ENCODE assay signal across 12 mouse cellular contexts in the genomic region with DNA sequence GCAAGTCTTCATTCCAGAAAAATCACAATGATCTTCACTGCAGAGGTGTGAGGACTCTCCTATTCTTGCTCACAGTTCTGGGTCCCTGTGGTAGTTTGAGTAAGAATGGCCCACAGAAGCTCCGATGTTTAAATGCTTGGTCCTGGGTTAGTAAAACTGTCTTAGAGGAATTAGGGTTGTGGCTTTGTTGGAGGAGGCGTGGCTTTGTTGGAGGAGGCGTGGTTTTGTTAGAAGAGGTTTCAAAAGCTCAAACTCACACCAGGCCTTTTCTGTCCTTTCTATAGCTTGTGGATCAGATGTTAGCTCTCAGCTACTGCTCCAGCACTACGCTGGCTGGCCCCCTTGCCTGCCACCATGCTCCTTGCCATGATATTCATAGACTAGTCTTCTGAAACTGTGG. TPM values are rescaled to one million over a fixed set of nuclear protein-coding genes. Genes with fewer than 3 reads are reported as not detected.
DNase-seq lines count a peak whose midpoint lies in the region; ATAC-seq and TF ChIP-seq lines count a peak whose summit lies in the region.
"Had no signal": no experiment of that assay in that cellular context is flagged by ENCODE, and none has a peak within 500 bp of the region (broad histone marks: within the 10 kb centered on the region; RNA-seq: fewer than 3 reads in every experiment).

No protein-coding gene starts in this region.

- DNase-seq in kidney, postnatal 0 days (ENCODE audit: low spot score) = peak; percentile 77
- no peak for DNase-seq in kidney, adult 18-20 months
- DNase-seq in thymus, postnatal 14 days = peak; percentile 8
- DNase-seq in thymus, adult 2 months = no peak
- peak; percentile 54 for DNase-seq in induced T-regulatory cell, adult 2 months (ENCODE audit: low read depth)
- no peak for DNase-seq in stomach, postnatal 0 days (ENCODE audit: low spot score)
- DNase-seq in left cerebral cortex, adult 18-20 months (ENCODE audit: low spot score in 2 of 2) = no peak
- no peak for DNase-seq in layer of hippocampus, adult 8-10 months (ENCODE audit: low spot score in 2 of 2)
- DNase-seq: heart, adult 2 months; liver, embryonic 13.5 days had no signal

- peaks cover 8% of the 10 kb centered on the region; the same call in 1 of the 2 replicates for H3K4me1 ChIP-seq in kidney, postnatal 0 days (replicated peaks; ENCODE audit: insufficient read depth, low read length)
- peaks cover 2% of the 10 kb centered on the region for H3K4me1 ChIP-seq in thymus, adult 2 months (replicated peaks; ENCODE audit: control insufficient read depth, insufficient read depth, low read length)
- no peaks in the 10 kb centered on the region for H3K4me1 ChIP-seq in stomach, postnatal 0 days (replicated peaks; ENCODE audit: control insufficient read depth, insufficient read depth)
- H3K4me1 ChIP-seq: liver, embryonic 13.5 days had no signal

- 0 out of 2 replicates have a peak, but pooled peaks have one; percentile 4 for ATAC-seq in kidney, postnatal 0 days (replicated peaks; ENCODE audit: low FRiP score, low read depth)
- ATAC-seq in stomach, postnatal 0 days (ENCODE audit: low FRiP score, low TSS enrichment) = no peak
- ATAC-seq: forebrain, embryonic 16.5 days had no signal

- H3K9me3 ChIP-seq in kidney, postnatal 0 days (replicated peaks; ENCODE audit: low read length) = no peaks in the 10 kb centered on the region
- no peaks in the 10 kb centered on the region for H3K9me3 ChIP-seq in stomach, postnatal 0 days (ENCODE audit: control insufficient read depth, low read length)
- H3K9me3 ChIP-seq: liver, embryonic 13.5 days had no signal

- H3K27me3 ChIP-seq in kidney, postnatal 0 days (ENCODE audit: insufficient read depth, low read length) = no peaks in the 10 kb centered on the region
- no peaks in the 10 kb centered on the region for H3K27me3 ChIP-seq in thymus, adult 2 months (ENCODE audit: control insufficient read depth, insufficient read depth, low read length)
- no peaks in the 10 kb centered on the region for H3K27me3 ChIP-seq in stomach, postnatal 0 days (ENCODE audit: control insufficient read depth, insufficient read depth, low read length)
- H3K27me3 ChIP-seq: liver, embryonic 13.5 days had no signal

- H3K4me3 ChIP-seq in kidney, postnatal 0 days (replicated peaks; ENCODE audit: low read depth, low read length) = no peak overlapping the region
- H3K4me3 ChIP-seq in thymus, adult 2 months (ENCODE audit: control insufficient read depth, insufficient read depth, low read length) = no peak overlapping the region
- H3K4me3 ChIP-seq in stomach, postnatal 0 days (ENCODE audit: low read depth, low read length) = no peak overlapping the region
- H3K4me3 ChIP-seq: heart, adult 2 months; liver, embryonic 13.5 days had no signal

- TF ChIP-seq EP300 in stomach, postnatal 0 days (optimal IDR thresholded peaks at IDR 0.05) = no peak

- H3K9ac ChIP-seq in kidney, postnatal 0 days (ENCODE audit: low read depth, low read length) = no peak overlapping the region
- H3K9ac ChIP-seq in stomach, postnatal 0 days (ENCODE audit: low read length) = no peak overlapping the region
- H3K9ac ChIP-seq: hindbrain, embryonic 14.5 days; liver, embryonic 13.5 days had no signal

- H3K4me2 ChIP-seq in kidney, postnatal 0 days (ENCODE audit: low read length) = peak overlapping the region; percentile 28
- H3K4me2 ChIP-seq in stomach, postnatal 0 days (replicated peaks; ENCODE audit: low read depth) = 0 out of 2 replicates have a peak overlapping the region, but pooled peaks have one; percentile 4
- H3K4me2 ChIP-seq: hindbrain, embryonic 14.5 days; liver, embryonic 13.5 days had no signal

- no peak for TF ChIP-seq POLR2A in thymus, adult 2 months (IDR thresholded peaks at IDR 0.05; ENCODE audit: control insufficient read depth, extremely low read depth, insufficient read depth, low read length, poor library complexity)

- H3K36me3 ChIP-seq in kidney, postnatal 0 days (ENCODE audit: insufficient read depth, low read length) = no peaks in the 10 kb centered on the region
- H3K36me3 ChIP-seq in thymus, adult 2 months (ENCODE audit: control insufficient read depth, insufficient read depth, low read length) = no peaks in the 10 kb centered on the region
- H3K36me3 ChIP-seq in stomach, postnatal 0 days (ENCODE audit: control insufficient read depth, insufficient read depth, low read length) = no peaks in the 10 kb centered on the region
- H3K36me3 ChIP-seq: liver, embryonic 13.5 days had no signal

- no peak overlapping the region for H3K27ac ChIP-seq in kidney, postnatal 0 days
- H3K27ac ChIP-seq in thymus, adult 2 months (ENCODE audit: control insufficient read depth, insufficient read depth, low read length) = no peak overlapping the region
- no peak overlapping the region for H3K27ac ChIP-seq in stomach, postnatal 0 days (replicated peaks)
- H3K27ac ChIP-seq: heart, adult 2 months; hindbrain, embryonic 14.5 days; liver, embryonic 13.5 days had no signal

- no peak for TF ChIP-seq CTCF in kidney, postnatal 0 days (IDR thresholded peaks at IDR 0.05; ENCODE audit: low read depth)
- no peak for TF ChIP-seq CTCF in thymus, adult 2 months (IDR thresholded peaks at IDR 0.05; ENCODE audit: borderline replicate concordance, control insufficient read depth, extremely low read depth, insufficient read depth, low read length, poor library complexity)
- no peak for TF ChIP-seq CTCF in stomach, postnatal 0 days (IDR thresholded peaks at IDR 0.05; ENCODE audit: low read depth)

- WGBS in kidney, postnatal 0 days = 27% methylated on average over 4 of the region's 4 CpGs
- WGBS in thymus, adult 2 months = 33% methylated on average over 4 of the region's 4 CpGs
- WGBS in stomach, postnatal 0 days = 37% methylated on average over 4 of the region's 4 CpGs

RNA-seq across cellular contexts. Expression of a gene that starts 27.6 kb away (rescaled TPM):
- polyA plus RNA-seq in kidney, postnatal 0 days (2015; fragmentation: Nextera tagmentation; extraction: Ambion mirVana) = 0.64 and 1.0 TPM in 2 replicates
- polyA plus RNA-seq in thymus, adult 2 months (2012; rRNA removed) = 0.94 and 1.3 TPM in 2 replicates
- polyA plus RNA-seq in stomach, postnatal 0 days (2015; fragmentation: Nextera tagmentation; extraction: Ambion mirVana) = 3.5 and 4.3 TPM in 2 replicates
- total RNA-seq in left cerebral cortex, adult 18-20 months (2021) = 100 to 1,000 TPM; 171 to 180 TPM
- total RNA-seq in layer of hippocampus, adult 8-10 months (2022) = 100 to 1,000 TPM; 255 to 302 (median 277) TPM

RNA-seq across cellular contexts. Expression of a gene that starts 57.8 kb away (rescaled TPM):
- polyA plus RNA-seq in kidney, postnatal 0 days (2015; fragmentation: Nextera tagmentation; extraction: Ambion mirVana) = 69.8 and 75.3 TPM in 2 replicates
- polyA plus RNA-seq in thymus, adult 2 months (2012; rRNA removed) = 49.6 and 57.3 TPM in 2 replicates
- polyA plus RNA-seq in stomach, postnatal 0 days (2015; fragmentation: Nextera tagmentation; extraction: Ambion mirVana) = 31.3 and 31.9 TPM in 2 replicates
- 10 to 100 TPM; 81.9 to 88.2 TPM for total RNA-seq in left cerebral cortex, adult 18-20 months (2021)
- total RNA-seq in layer of hippocampus, adult 8-10 months (2022) = 100 to 1,000 TPM; 107 to 134 (median 123) TPM

Comparison
In these comparisons a context has a peak if more than half of its experiments do, and no peak if none do; other contexts are left out.
1. DNase-seq: peak in kidney, postnatal 0 days (single experiment), thymus, postnatal 14 days (single experiment) and induced T-regulatory cell, adult 2 months (single experiment); none in kidney, adult 18-20 months (single experiment), thymus, adult 2 months (single experiment), stomach, postnatal 0 days (single experiment), left cerebral cortex, adult 18-20 months (0 of 2) and layer of hippocampus, adult 8-10 months (0 of 2).